Mouse (Mus musculus) neural tube, embryonic 11.5 days (tissue): ENCODE data around the gene Ugt1a6b. TPM values are rescaled to one million over a fixed set of nuclear protein-coding genes. Genes with fewer than 3 reads are reported as not detected.
"Not testable (repeated sequence)": the region's sequence is repeated elsewhere in the genome, so short reads cannot be mapped to it uniquely, and the experiment has no call there.

Experiments used
- ATAC-seq: fragments of 200-750 bp; cut with Nextera tagmentation; 2 replicates; pipeline ENCODE4 v1.8.0; 2017; ENCODE audit warnings: moderate number of reproducible peaks, mild to moderate bottlenecking, moderate TSS enrichment, moderate library complexity; ENCODE audit not compliant: insufficient read depth, low FRiP score, low TSS enrichment
- DNase-seq: peaks from one replicate; pipeline ENCODE4 v3.0.0-alpha.2; 2015; ENCODE audit warnings: low spot score
- H3K27ac ChIP-seq: fragments of 300-500 bp; sonication (generic); 2 replicates; pipeline ENCODE4 v1.5.1; 2014; ENCODE audit warnings: low read depth, mild to moderate bottlenecking, low read length
- H3K27me3 ChIP-seq: fragments of 300-500 bp; sonication (generic); 2 replicates; pipeline ENCODE4 v1.6.1; 2014; ENCODE audit warnings: mild to moderate bottlenecking, low read length, mixed read lengths; ENCODE audit not compliant: control insufficient read depth, insufficient read depth
- H3K36me3 ChIP-seq: fragments of 300-500 bp; sonication (generic); 2 replicates; pipeline ENCODE4 v1.6.1; 2014; ENCODE audit warnings: mild to moderate bottlenecking, low read length, moderate library complexity, mixed read lengths; ENCODE audit not compliant: control insufficient read depth, insufficient read depth
- H3K4me1 ChIP-seq: fragments of 300-500 bp; sonication (generic); 2 replicates; pipeline ENCODE4 v1.6.1; 2014; ENCODE audit warnings: low read length, mixed read lengths; ENCODE audit not compliant: control insufficient read depth, insufficient read depth
- H3K4me2 ChIP-seq: fragments of 300-500 bp; sonication (generic); 2 replicates; pipeline ENCODE4 v1.6.1; 2014; ENCODE audit warnings: low read depth, mild to moderate bottlenecking, moderate library complexity
- H3K4me3 ChIP-seq: fragments of 300-500 bp; sonication (generic); 2 replicates; pipeline ENCODE4 v1.5.1; 2014; ENCODE audit warnings: low read depth, low read length
- H3K9ac ChIP-seq: fragments of 300-500 bp; sonication (generic); 2 replicates; pipeline ENCODE4 v1.6.1; 2014; ENCODE audit warnings: mild to moderate bottlenecking, low read length
- H3K9me3 ChIP-seq: fragments of 300-500 bp; sonication (generic); 2 replicates; pipeline ENCODE4 v1.6.1; 2016; ENCODE audit warnings: low read length; ENCODE audit not compliant: control insufficient read depth
- WGBS: fragments of 180-500 bp; shearing (Covaris S2); extraction: QIAGEN DNeasy Blood & Tissue Kit; methylation state at CpG from one replicate; pipeline ENCODE4 v1.1.7; 2014; 5-methylcytosine and 5-hydroxymethylcytosine counted together
- polyA plus RNA-seq: library from polyadenylated mRNA; unstranded; fragments of >200 nt; fragmentation: Nextera tagmentation; extraction: Ambion mirVana; gene quantifications from 2 replicates; pipeline ENCODE4 v1.2.1, GENCODE M21; 2014

Gene Ugt1a6b
- polyA plus RNA-seq, 1 experiment from 2014 or later, result not detected

- no peak for ATAC-seq
- WGBS, result 79% methylated on average over 3 of the region's 3 CpGs
- no peak for DNase-seq
Measured at GRCm38 (mm10) chr1:88087513-88087912, 15.5 kb upstream of the Ugt1a6b start, which contains the start of gene Ugt1a8. TSS of gene Ugt1a8 (plus strand) at chr1:88087813.

GRCm38 (mm10) chr1:88092341-88092740 lies 10.7 kb upstream of the Ugt1a6b start:
- no peaks in the 10 kb centered on the region for H3K9me3 ChIP-seq
- no peak for DNase-seq
- ATAC-seq, result no peak
- H3K4me2 ChIP-seq, result no peak overlapping the region
- H3K4me3 ChIP-seq, result no peak overlapping the region
- H3K27ac ChIP-seq, result no peak overlapping the region
- H3K36me3 ChIP-seq, result no peaks in the 10 kb centered on the region
- H3K4me1 ChIP-seq, result no peaks in the 10 kb centered on the region
- H3K9ac ChIP-seq, result no peak overlapping the region
- H3K27me3 ChIP-seq, result no peaks in the 10 kb centered on the region

More at GRCm38 (mm10) chr1:88087513-88087912, 15.5 kb upstream of the Ugt1a6b start, which contains the start of gene Ugt1a8:
- Histone ChIP-seq H3K4me2 (no peak within 1 kb of the TSS), H3K9me3 (no peaks in the 10 kb centered on the region), H3K36me3 (no peaks in the 10 kb centered on the region), H3K27me3 (no peaks in the 10 kb centered on the region), H3K9ac (no peak within 1 kb of the TSS), H3K4me3 (no peak within 1 kb of the TSS), H3K27ac (no peak within 1 kb of the TSS), H3K4me1 (no peaks in the 10 kb centered on the region)

- H3K36me3 ChIP-seq, H3K4me3 ChIP-seq, H3K27me3 ChIP-seq, H3K4me2 ChIP-seq, H3K27ac ChIP-seq, H3K9ac ChIP-seq, H3K9me3 ChIP-seq, H3K4me1 ChIP-seq, DNase-seq, ATAC-seq: not testable (repeated sequence)
- 75% methylated on average over 3 of the region's 3 CpGs for WGBS
Measured at GRCm38 (mm10) chr1:88094270-88094676, 8.8 kb upstream of the Ugt1a6b start.

- no peaks in the 10 kb centered on the region for H3K9me3 ChIP-seq
- ATAC-seq (no peak), DNase-seq (no peak)
- H3K4me2 ChIP-seq, result no peak within 1 kb of the TSS
- no peaks in the 10 kb centered on the region for H3K27me3 ChIP-seq
- no peak within 1 kb of the TSS for H3K9ac ChIP-seq
- 58% methylated on average over 10 of the region's 10 CpGs for WGBS
- no peak within 1 kb of the TSS for H3K27ac ChIP-seq
- H3K4me1 ChIP-seq, result no peaks in the 10 kb centered on the region
- H3K4me3 ChIP-seq, result no peak within 1 kb of the TSS
- H3K36me3 ChIP-seq, result no peaks in the 10 kb centered on the region
Measured at GRCm38 (mm10) chr1:88094941-88095492, 8.0 kb upstream of the Ugt1a6b start, which contains the start of gene Ugt1a7c. TSS of gene Ugt1a7c (plus strand) at chr1:88095062.

GRCm38 (mm10) chr1:88098546-88098945 lies 4.5 kb upstream of the Ugt1a6b start:
- H3K4me2 ChIP-seq, H3K27ac ChIP-seq, DNase-seq, H3K4me3 ChIP-seq, H3K36me3 ChIP-seq, H3K4me1 ChIP-seq, H3K9ac ChIP-seq, ATAC-seq, H3K27me3 ChIP-seq, H3K9me3 ChIP-seq: not testable (repeated sequence)
- 88% methylated on average over 3 of the region's 3 CpGs for WGBS

- DNase-seq, H3K27me3 ChIP-seq, H3K9ac ChIP-seq, ATAC-seq, H3K36me3 ChIP-seq, H3K27ac ChIP-seq, H3K4me1 ChIP-seq, H3K4me3 ChIP-seq, H3K4me2 ChIP-seq, H3K9me3 ChIP-seq: not testable (repeated sequence)
- 76% methylated on average over 2 of the region's 2 CpGs for WGBS
Measured at GRCm38 (mm10) chr1:88099691-88100090, 3.4 kb upstream of the Ugt1a6b start.

GRCm38 (mm10) chr1:88103697-88104468 lies 831 bp downstream of the Ugt1a6b start:
- not testable (repeated sequence) for H3K27me3 ChIP-seq, ATAC-seq, H3K4me1 ChIP-seq, H3K4me3 ChIP-seq, H3K36me3 ChIP-seq, H3K4me2 ChIP-seq, H3K27ac ChIP-seq, DNase-seq, H3K9ac ChIP-seq, H3K9me3 ChIP-seq
- WGBS, result 85% methylated on average over 4 of the region's 5 CpGs

GRCm38 (mm10) chr1:88104667-88105430 lies 1.8 kb downstream of the Ugt1a6b start:
- 83% methylated on average over 1 of the region's 1 CpGs for WGBS
- ATAC-seq, result no peak
- no peak for DNase-seq
- no peaks in the 10 kb centered on the region for H3K27me3 ChIP-seq
- H3K36me3 ChIP-seq, result no peaks in the 10 kb centered on the region
- no peaks in the 10 kb centered on the region for H3K9me3 ChIP-seq
- no peak overlapping the region for H3K27ac ChIP-seq
- H3K9ac ChIP-seq, result no peak overlapping the region
- no peak overlapping the region for H3K4me2 ChIP-seq
- no peaks in the 10 kb centered on the region for H3K4me1 ChIP-seq
- H3K4me3 ChIP-seq, result no peak overlapping the region
